11 mouse cellular contexts compared by ENCODE assay signal in genomic region chr4:129934177-129934855, GRCm38 (mm10). TPM values are rescaled to one million over a fixed set of nuclear protein-coding genes. Genes with fewer than 3 reads are reported as not detected.
DNase-seq lines count a peak whose midpoint lies in the region; ATAC-seq and TF ChIP-seq lines count a peak whose summit lies in the region.
"Had no signal": no experiment of that assay in that cellular context is flagged by ENCODE, and none has a peak within 500 bp of the region (broad histone marks: within the 10 kb centered on the region; RNA-seq: fewer than 3 reads in every experiment).

No protein-coding gene starts in this region.

- intact Hi-C loops in left cerebral cortex, postnatal 36 days (cut with DNase I): no loop called here

- 53% methylated on average over 16 of the region's 16 CpGs for WGBS in kidney, postnatal 0 days

- no peaks in the 10 kb centered on the region for H3K4me1 ChIP-seq in kidney, postnatal 0 days (replicated peaks; ENCODE audit: insufficient read depth, low read length)

- H3K9me3 ChIP-seq in kidney, postnatal 0 days (replicated peaks; ENCODE audit: low read length): no peaks in the 10 kb centered on the region
- H3K9me3 ChIP-seq: G1E had no signal

- H3K27ac ChIP-seq in kidney, postnatal 0 days: no peak overlapping the region

- no peak for TF ChIP-seq CTCF in kidney, postnatal 0 days (IDR thresholded peaks at IDR 0.05; ENCODE audit: low read depth)

- ATAC-seq in kidney, postnatal 0 days (replicated peaks; ENCODE audit: low FRiP score, low read depth): peak; percentile 25; the same call in 1 of the 2 replicates
- no peak for ATAC-seq in inflammation-experienced regulatory T-cells, adult 6 months

- no peaks in the 10 kb centered on the region for H3K36me3 ChIP-seq in kidney, postnatal 0 days (ENCODE audit: insufficient read depth, low read length)
- H3K36me3 ChIP-seq: G1E had no signal

- H3K4me2 ChIP-seq in kidney, postnatal 0 days (ENCODE audit: low read length): no peak overlapping the region

- no peaks in the 10 kb centered on the region for H3K27me3 ChIP-seq in kidney, postnatal 0 days (ENCODE audit: insufficient read depth, low read length)

- H3K9ac ChIP-seq in kidney, postnatal 0 days (ENCODE audit: low read depth, low read length): no peak overlapping the region

- no peak overlapping the region for H3K4me3 ChIP-seq in kidney, postnatal 0 days (replicated peaks; ENCODE audit: low read depth, low read length)

- DNase-seq in kidney, postnatal 0 days (ENCODE audit: low spot score): no peak
- no peak for DNase-seq in kidney, adult 9 months
- peak; percentile 67 to 74 for DNase-seq in frontal cortex, postnatal 36 days (ENCODE audit: low spot score in 2 of 2)
- peak; percentile 67 to 69 for DNase-seq in left cerebral cortex, postnatal 36 days (ENCODE audit: low spot score in 2 of 2)
- peak; percentile 40 for DNase-seq in right cerebral cortex, postnatal 4 days
- DNase-seq in heart, postnatal 4 days: no peak
- no peak for DNase-seq in liver

RNA-seq across cellular contexts. Expression of gene Spocd1, which starts 5.3 kb away (rescaled TPM):
- not detected in 2 replicates for polyA plus RNA-seq in kidney, postnatal 0 days (2015; fragmentation: Nextera tagmentation; extraction: Ambion mirVana)
- total RNA-seq in left cerebral cortex, postnatal 36 days (2021): under 1 TPM; 0.22 to 0.48 TPM
- total RNA-seq in heart, postnatal 4 days (2021): under 1 TPM in 1 of 2 experiments, not detected in 1; 0.11 TPM
- not detected for polyA plus RNA-seq in inflammation-experienced regulatory T-cells, adult 6 months (2017; shearing (Covaris generic))
- total RNA-seq: G1E had no signal
- polyA plus RNA-seq: G1E; lung, embryonic 16.5 days; stomach, embryonic 14.5 days had no signal

RNA-seq across cellular contexts. Expression of gene Adgrb2, which starts 50.4 kb away (rescaled TPM):
- polyA plus RNA-seq in kidney, postnatal 0 days (2015; fragmentation: Nextera tagmentation; extraction: Ambion mirVana): 0.78 and 1.8 TPM in 2 replicates
- total RNA-seq in left cerebral cortex, postnatal 36 days (2021): 100 to 1,000 TPM; 401 TPM
- total RNA-seq in heart, postnatal 4 days (2021): 1 to 10 TPM; 5.5 to 6.6 TPM
- 1 to 10 TPM in 1 of 3 experiments, under 1 TPM in 1, not detected in 1; 0.58 to 1.2 TPM for polyA plus RNA-seq in inflammation-experienced regulatory T-cells, adult 6 months (2017; shearing (Covaris generic))
- polyA plus RNA-seq: G1E had no signal

Comparison
In these comparisons a context has a peak if more than half of its experiments do, and no peak if none do; other contexts are left out.
1. DNase-seq: peak in frontal cortex, postnatal 36 days (2 of 2), left cerebral cortex, postnatal 36 days (2 of 2) and right cerebral cortex, postnatal 4 days (single experiment); none in kidney, postnatal 0 days (single experiment), kidney, adult 9 months (single experiment), heart, postnatal 4 days (single experiment) and liver (single experiment).
2. RNA of gene Adgrb2, which starts 50.4 kb away (total RNA-seq): 401 TPM in left cerebral cortex, postnatal 36 days; 5.5 to 6.6 TPM in heart, postnatal 4 days; every median in the first group is over 10 times any median in the second.